Mouse (Mus musculus) WW6 (cell line): ENCODE measurements around the gene 2510039O18Rik.
A peak's percentile ranks its signal among the peaks of the same experiment; 100 is the strongest.

Experiments
- DNase-seq: peaks from one replicate; pipeline ENCODE4 v3.0.0-alpha.2; 2013; ENCODE audit warnings: low read depth, low spot score

2510039O18Rik gene

DNA sequence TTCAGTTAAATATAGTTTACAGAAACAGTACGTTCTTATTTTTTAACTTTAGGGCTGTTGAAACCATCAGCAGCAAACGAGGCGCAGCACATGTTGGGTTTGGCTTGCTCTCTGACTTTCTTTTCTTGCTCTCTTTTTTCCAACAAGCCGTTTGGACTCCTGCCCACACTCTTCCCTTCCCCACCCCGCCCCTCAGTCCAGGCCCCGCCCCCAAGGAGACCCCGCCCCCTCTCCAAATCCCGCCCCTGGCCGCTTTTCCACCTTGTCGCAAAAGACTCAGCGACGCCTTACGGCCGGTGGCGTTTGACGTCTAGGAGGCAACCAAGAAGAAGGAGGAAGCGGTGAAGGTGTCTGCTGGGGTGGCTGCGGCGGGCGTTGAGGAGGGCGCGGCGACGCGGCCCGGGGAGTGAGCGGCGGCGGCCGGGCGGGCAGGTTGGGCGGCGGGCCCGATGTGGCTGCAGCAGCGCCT is at the start of gene 2510039O18Rik:
Gene 2510039O18Rik, plus strand, starts transcription at position 320 of the 469 bp plus-strand sequence.
- DNase-seq, result peak; percentile 77

DNA sequence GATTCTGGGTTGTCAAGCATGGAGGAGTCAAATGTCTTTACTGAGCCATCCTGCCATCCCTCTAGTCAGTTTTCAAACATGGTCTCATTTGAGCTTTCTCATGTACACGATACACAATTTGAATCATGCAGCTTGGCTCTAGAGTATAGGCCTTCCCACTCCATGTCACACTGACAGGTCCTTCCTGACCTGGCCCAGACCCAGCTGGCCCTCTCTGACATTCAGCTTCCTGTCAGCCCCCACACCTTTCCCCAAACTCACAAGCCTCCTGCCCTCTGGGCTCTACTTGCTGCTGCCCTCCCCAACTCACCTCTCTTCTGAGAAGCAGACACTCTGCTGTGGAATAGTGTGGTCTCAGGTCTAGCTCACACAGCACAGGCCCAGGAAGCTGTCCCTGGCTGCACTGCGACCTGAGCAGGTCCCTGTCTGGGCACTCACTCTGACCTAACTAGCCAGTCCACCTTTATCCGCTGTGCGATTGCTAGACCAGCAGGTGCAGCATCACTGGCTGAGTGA is 44.8 kb upstream of the 2510039O18Rik start:
- DNase-seq, result no peak

DNA sequence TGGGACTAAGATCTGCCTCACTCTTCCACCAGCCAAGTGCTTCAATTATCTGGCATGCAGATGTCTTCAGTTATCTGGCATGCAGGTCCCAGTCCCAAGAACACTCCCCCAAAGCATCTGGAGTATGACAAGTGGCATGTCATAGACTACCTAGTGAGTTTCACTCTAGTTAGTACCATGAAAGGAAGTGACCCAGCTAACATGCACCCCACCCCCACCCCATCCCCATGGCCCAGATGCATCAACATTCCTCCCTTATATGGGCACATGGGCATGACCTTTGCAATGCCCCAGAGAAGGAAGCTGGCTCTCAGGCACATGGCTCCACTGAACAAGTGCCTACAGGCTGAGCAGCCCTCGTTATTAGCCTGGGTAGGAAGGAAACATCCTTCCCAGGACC is 44.3 kb upstream of the 2510039O18Rik start:
- no peak for DNase-seq

DNA sequence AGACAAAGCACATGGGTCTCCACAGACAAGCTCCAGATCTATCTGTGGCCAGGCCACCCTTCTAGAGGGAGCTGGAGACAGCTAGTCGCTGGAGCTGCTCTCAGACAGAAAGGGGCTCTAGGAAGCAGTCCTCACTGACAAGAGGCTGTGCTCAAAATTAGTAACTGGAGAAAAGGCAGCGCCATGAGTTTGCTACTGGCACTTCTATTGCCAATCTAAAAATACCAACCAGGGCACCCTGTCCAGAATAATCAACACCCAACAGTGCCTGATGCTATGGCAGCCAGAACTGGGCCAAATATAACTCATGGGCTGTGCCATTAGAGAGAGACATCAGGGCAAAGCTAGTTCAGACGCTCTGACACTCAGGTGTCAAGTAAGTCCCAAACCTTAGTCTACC is 43.3 kb upstream of the 2510039O18Rik start:
- no peak for DNase-seq

DNA sequence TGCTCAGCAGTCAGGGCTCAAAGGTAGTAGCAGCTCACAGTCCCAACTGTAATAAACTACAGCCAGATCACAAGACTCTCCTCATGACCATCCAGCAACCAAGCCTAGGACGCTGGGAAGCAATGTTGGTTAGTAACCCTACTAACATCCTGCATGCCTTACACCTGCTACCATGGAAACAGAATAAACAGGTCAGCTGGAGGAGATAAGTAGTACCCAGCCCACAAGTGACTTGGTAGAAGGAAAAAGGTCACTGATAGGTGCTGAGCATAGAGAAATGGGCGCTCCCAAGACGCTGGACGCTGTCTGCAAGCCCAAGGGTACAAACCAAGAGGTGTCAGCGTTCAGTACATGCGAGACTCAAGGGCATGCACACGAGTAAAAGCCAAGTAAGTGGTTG is 40.2 kb upstream of the 2510039O18Rik start:
- DNase-seq, result no peak

DNA sequence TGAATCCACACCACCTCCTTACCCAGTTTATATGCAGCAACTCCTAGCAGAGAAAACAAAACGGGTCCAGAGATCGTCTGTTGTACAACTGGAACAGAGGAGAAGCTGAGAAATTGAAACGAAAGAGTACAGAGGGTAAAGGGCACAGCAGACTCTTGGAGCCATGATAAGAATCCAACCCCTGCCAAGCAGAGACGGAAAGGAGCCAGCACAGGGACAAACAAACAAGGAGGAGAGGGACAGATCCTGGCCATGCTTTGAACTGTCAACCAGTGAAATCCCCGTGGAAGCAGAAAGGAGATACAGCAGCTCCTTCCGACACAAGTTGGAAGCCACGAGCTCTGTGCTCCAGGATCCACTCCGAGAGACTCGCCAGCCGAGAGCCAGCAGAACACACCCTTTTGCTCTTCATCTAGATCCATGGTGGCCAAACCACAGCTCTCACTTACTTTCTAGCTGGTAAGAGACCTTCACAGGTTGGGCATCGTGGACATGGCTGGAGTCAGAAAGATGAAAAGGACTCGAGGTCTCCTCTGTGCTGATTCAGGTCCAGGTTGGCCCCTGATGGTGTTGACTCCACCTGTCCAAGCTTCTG is 37.7 kb upstream of the 2510039O18Rik start:
- no peak for DNase-seq

DNA sequence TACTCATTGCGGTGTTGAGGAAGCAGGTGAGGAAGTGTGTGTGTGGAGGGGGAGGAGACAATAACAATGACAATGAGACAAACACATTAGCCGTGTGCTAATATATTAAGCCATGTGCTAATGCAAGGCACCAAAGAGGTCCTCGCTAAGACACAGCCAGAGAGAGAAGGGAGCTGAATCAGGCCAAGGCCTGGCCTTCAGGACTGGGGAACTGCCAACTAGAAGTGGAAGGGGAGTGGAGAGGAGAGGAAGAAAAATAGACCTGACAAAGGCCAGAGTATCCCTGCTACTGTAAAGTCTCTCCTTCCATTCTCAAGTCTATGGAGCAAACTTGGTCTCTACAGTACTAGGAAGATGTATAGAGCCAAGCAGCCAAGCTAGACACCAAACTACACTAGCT is 37.1 kb upstream of the 2510039O18Rik start:
- no peak for DNase-seq

DNA sequence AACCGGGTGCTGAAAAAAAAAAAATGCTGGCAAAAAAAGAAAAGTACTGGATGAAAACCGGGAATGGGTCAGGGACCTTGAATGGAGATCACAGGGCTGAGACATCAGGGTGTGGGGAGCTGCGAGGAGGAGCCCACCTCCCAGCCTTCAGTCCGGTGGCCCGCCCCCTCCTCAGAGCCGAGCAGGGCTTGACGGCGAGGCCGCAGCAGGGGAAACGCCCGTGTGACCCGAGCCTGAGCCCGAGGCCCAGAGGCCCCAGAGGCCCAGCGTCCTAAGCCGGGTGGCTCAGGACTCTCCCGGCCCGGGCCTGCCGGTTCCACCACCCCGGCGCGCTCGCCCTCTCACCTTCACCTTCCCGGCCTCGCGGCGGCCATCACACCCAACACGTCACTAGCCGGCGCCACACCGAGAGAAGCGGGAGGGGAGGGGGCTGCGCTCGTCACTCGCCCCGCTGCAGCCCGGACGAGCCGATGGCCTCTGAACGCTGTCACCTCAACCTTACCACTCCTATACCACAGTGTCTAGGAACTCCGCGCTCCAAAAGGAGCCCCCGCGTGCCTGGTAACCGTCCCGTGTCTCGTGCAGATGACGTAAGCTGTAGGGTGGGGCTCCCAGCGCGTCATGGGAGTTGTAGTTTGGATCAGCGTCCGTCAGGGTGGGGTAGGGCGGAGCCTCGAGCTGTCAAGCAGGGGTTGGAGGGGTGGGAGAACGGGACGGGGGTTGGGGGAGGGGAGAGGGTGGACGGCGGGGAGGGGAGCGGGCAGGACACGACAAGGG is 36.2 kb upstream of the 2510039O18Rik start, which contains the start of gene Mfn2:
Gene Mfn2, minus strand, starts transcription at position 392 of the 777 bp plus-strand sequence.
- DNase-seq, result peak; percentile 63

DNA sequence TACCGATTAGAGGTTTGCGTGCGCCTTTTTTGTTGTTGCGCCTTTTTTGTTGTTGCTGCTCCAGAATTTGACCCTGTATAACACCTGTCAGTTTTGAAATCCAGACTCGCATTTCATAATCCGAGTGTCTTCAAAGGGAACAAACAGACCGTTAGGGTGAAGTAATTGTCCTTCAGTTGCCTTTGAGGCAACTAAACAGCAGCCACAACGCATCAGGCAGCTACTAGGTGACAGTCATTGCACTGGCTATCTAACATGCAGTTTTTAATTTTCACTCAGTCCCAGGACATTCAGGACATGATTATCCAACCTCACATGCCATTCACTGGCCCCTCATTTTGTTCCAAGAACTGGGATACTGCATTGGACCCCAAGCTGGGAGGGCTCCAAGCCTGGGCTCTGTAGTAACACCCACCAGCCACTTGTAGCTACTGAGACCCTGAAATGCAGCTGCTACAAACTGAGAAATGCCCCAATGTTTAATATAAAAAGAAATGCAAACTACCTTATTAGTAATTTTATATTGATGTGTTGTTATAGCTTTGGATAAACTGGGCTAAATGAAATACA is 35.5 kb upstream of the 2510039O18Rik start:
- no peak for DNase-seq

DNA sequence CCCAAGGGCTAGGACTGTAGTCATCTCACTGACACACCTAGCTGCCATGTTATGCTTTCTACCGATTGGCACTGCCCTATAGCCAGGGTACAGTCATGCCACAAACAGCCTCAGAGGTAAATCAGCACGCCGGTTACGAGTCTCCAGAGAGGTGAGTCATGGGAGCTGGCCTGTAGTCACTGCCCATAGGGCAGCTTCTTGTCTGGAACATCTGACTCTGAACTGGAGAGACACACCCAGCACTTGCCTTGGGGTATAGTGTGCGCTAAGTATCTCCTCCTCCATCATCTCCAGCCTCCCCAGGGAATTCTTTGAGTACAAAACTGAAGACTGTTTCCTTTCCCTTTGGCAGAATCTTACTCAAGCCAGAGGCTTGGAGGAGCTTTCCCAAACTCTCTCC is 34.5 kb upstream of the 2510039O18Rik start:
- no peak for DNase-seq

DNA sequence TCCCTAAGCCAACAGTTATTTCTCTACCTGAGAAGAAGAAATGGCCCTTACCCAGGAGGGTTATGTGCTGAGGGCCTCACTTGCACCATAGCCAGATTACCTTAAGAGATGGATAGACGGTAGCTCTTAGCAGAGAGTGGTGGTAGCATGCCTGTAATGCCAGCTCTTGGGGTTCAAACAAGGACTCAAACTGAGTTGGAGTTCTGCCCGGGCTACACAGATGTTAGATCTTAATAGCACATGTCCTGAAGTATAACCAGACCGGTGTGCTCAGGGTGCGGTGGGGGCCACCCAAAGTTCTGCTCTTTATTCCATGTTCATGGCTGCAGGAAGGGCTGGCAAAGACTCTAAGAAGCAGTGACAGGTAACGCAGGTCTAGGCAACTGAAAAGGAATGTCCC is 31.2 kb upstream of the 2510039O18Rik start:
- DNase-seq, result no peak

DNA sequence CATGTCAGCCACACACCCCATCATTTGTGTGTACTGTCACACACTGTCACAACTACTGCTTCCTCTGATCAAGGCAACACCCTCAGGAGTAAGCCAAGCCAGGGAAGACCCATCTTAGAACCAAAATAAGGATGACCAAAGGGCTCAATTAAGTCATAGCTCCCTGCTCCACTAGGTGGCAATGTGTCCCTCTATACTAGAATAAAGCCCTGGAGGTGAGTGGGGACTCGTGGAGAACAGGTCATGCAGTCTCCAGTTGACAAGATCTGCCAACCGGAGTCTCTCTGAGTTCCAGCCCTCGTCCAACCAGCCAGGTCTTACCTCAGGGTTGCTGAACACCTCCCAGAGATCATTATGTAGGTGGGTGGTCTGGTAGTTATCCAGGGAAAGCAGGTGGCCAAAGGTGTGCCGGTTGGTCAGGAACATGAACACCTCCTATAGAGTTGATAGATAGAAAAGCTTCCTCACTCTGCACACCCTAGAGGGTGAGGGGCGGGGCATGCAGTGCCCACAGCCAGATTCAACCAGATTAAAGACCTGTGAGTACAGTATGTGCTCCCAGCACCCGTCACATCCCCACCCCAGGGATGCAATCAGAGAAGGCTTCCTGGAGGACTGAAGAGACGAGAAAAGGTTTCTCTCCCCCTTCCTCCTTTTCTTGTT is 22.1 kb upstream of the 2510039O18Rik start:
- DNase-seq, result no peak

DNA sequence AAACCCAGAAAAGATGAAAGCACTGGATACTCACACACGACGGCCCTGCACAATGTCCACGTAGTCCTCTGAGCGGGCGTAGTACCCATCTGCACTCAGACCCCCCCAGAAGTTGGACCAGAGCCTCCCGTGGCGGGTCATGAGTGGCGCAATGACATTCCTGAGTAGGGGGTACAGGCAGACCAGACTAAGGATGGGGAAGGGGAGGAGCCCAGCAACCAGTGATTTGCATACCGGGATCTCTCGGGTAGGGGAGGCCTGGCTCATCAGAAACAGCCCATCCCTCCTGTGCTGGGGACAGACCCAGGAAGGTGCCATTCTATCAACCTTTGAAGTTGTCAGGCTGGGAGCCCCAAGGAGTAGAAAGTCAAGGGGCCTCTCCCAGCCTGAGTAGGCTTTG is 19.7 kb upstream of the 2510039O18Rik start:
- DNase-seq, result no peak

DNA sequence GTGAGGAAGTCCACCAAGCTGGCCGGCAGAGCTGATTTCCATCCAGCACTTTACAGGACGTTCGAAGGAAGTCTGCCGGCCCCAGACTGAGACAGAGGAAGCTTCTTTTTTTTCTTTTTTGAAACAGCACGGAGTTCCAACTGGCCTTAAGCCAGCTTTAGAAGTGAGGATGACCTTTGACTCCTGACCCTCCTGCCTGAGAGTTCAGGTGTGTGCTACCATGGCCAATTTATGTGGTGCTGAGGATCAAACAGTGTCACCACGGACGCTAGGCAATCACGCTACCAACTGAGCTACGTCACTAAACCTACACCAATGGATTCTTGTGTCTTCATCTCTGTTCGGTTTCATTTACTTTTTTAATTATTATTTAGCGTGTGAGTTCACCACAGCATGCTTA is 18.4 kb upstream of the 2510039O18Rik start:
- no peak for DNase-seq

DNA sequence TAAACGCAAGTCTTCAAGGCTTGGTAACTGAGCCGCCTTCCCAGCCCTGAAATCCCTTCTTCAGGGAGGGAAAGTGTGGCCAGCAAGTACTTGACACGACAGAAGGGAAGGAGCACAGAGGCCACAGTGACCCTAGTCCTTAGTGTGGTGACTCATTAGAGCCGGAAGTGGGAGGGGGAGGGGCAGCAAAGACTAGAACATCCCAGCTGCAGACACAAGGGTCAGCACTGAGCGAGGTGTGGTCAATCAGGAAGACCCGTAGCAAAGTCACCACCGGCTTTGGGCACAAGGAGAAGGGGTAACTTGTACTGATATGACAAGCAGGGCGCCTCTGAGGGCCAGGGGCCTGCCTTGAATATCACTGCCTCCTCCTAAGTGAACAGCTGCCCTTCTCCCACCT is 13.0 kb upstream of the 2510039O18Rik start:
- no peak for DNase-seq

DNA sequence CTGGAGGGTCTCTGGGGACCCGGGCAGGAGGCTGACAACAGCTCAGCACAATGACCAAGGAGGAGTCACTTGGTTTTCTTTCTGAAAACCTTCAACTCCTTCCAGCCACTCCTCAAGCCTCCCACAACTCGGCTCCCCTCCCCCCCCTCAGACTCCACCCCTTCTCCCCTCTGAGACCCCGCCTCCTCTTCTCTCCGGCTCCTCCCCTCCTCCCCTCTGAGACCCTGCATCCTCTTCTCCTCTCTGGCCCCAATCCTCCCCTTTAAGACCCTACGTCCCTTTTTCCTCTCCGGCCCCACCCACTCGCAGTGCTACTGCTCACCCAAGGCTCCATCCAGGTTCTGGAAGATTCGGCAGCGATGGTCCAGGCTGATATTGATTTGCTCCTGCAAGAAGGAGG is 12.6 kb upstream of the 2510039O18Rik start:
- DNase-seq, result peak; percentile 56

DNA sequence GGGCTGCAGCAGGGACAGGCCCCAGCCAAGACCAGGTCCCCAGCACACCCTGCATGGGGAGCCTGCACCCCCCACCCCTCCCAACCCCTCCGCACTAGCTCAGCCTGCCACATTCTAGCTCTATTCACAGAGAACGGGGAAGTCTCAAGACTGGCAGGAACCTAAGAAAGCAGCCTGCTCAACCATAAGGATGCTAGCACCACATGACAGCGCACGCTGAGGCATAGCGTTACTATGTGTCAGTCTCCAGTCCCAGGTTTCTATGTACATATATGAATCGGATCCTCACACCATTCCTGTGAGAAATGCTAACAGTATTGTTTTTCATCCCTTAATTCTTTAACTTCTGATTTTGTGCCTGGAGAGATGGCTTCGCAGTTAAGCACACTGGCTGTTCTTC is 12.2 kb upstream of the 2510039O18Rik start:
- DNase-seq, result no peak

DNA sequence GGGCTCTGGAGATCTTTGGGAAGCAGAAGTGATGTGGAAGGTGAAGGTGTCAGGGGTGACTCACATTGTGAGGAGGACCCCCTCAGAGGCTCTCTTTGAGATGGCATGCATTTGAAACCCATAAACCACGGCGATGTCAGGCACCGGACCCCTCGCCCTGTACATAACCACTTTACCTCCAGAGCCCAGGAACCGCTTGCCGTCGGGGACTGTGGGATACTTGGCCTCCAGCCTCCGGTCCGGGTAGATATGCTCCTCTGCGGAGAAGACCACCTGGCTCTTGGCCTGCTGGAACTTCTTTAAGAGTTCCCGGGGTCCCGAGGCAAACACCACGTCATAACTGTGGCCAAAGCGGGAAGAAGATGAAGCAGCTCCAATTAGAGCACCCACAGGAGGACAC is 9.7 kb upstream of the 2510039O18Rik start:
- DNase-seq, result no peak

DNA sequence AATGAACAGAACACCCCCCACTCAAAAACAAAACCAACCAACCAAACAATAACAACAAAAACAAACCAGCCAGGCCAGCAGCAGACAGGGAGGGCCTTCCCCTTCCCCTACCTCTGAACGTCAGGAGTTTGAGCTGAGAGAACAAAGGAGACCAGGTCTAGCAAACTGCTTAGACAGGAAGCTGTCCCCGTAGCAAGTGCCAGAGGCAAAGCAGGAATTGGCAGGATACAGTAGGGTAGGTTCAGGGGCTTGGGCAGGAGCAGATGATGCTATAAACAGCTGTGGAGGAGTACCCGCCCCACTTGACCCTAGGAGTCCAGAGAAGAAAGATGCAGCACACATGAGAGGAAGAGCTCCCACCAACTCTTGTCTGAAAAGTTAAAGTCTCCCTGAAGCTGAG is 6.6 kb upstream of the 2510039O18Rik start:
- DNase-seq, result no peak

DNA sequence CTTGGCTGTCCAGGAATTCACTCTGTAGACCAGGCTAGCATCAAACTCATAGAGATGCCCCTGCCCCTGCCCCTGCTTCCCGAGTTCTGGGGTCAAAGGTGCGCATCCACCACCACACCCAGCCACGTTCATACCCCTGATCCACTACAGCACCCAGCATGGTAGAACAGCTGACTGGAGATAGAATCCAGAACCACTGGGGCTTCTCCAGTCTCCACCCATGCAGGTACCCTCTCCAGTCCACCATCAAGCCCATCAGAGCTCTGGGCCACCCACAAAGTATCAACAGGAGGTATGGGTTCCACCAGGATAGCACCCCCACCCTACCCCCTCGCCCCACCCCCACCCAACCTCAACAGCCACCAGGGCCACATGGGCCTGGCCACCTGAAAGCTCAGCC is 6.1 kb upstream of the 2510039O18Rik start:
- no peak for DNase-seq

DNA sequence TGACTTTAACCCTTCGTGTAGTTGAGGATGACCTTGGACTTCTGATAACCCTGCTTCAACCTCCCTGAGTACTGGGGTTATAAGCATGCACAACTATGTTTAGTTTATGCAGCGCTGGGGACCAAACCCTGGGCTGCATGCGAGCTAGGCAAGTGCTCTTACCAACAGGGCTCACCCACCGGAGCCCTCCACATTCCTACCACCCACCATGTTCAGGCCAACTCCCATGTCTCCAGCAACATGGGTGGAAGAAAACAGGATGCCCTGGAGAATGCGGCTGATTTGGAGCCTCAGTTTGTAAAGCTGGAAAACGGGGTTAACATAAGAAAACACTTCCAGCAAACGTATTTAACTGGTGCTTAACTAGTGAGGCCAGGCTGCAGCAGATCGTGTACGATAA is 4.8 kb upstream of the 2510039O18Rik start:
- DNase-seq, result no peak

DNA sequence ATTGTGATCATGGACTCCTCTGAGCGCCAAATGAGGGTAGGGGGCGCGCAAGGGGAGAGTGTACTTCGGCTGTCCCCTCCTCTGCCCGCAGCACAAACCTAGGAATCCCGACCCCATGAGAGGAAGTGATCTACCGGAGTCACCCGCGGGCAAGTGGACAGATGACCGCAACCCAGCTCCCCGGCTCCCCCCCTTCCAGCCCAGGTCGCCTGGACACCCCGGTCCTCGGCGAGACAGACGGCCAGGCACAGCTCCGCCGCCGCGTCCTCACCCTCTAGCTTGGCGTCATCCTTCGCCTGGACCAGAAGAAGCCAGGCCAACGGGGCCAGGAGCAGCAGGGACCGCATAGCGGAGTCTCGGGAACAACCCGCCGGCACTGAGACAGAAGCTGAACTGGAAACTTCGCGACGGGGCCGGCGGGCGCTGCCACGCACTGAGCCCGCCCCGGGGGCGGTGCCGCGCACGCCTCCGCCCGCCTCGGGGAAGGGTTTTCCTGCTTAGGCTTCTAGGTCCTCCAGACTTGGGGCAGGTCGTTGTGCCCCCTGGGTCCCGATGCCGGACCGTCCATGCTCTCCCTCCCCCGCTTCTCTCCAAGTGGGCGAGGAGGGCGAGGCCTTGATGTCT is 4.3 kb upstream of the 2510039O18Rik start, which contains the start of gene Plod1:
Gene Plod1, minus strand, starts transcription at position 437 of the 624 bp plus-strand sequence.
- DNase-seq, result no peak
